Mouse (Mus musculus) embryo, embryonic 10 days (tissue): ENCODE measurements at regions not wholly inside any gene's neighbourhood (a gene's known extent, or its start where the extent isn't known, plus 50 kb on each side); places are given as distances from the start of the nearest gene placed in this dataset.
A peak's percentile ranks its signal among the peaks of the same experiment; 100 is the strongest.

Experiments
- DNase-seq: peaks from one replicate; pipeline ENCODE4 v3.0.0-alpha.2; 2015; ENCODE audit warnings: low spot score

DNA sequence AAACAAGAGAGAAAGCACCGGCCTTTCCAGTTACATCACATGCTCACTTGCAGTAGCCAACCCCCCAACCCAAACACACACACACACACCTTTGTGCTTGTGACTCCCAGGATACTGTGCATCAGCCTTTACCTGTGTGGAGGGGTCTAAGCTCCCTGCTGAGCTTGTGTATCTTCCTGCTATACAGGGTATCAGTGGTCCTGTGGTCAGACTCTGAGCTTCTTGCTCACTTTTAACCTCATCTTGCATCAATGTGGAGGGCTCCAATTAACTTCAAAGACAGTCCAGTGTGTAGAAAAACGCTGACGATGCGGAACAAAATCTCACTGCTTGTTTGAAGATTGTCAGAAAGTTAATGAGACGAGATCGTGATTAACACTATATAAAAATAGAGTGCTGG is 71.4 kb upstream of the Gypa start:
- no peak for DNase-seq

GRCm38 (mm10) chr8:80416121-80416520 is 77.5 kb upstream of the Gypa start:
- DNase-seq = no peak

GRCm38 (mm10) chr8:80399594-80400207 is 93.9 kb upstream of the Gypa start:
- no peak for DNase-seq

- peak; percentile 7 for DNase-seq
Observed at GRCm38 (mm10) chr8:80395010-80395409, 98.6 kb upstream of the Gypa start.

DNA sequence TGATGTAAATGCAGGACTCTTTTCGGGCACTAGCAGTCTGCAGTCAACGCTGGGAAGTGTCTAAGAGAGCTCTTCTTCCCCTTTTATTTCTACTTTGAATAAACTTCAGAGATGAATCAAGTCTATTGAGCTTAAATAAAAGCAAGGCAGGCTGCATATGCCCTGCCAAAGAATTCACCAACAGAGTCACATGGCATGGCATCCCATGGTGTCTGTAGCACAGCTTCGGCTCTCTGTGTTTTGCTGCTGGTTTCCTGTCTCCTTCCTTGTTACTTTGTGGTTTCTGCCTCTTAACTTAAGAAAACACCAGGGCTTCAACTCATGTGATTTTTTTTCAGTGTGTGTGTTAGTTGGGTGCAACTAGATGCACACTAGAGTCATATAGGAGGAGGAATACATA is 100.5 kb upstream of the Gypa start:
- no peak for DNase-seq

DNA sequence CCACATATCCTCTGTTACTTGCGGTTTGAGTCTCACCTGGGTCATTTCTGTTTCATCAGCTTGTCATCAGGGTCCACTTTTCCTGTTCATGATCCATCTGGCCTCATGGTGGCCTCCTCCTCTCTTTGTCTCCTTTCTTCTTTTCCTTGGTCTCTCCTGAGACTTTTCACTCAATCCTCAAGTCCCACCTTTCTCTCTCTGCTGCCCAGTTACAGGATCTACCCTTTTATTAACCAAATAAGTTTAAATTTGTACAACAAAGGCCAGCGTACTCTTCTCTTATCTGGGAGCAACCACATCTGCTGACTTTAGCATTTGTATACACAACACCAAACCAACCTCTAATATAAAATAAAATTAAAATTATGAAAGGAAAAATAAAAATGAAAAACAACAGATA is 124.4 kb upstream of the Gypa start:
- DNase-seq = no peak

DNA sequence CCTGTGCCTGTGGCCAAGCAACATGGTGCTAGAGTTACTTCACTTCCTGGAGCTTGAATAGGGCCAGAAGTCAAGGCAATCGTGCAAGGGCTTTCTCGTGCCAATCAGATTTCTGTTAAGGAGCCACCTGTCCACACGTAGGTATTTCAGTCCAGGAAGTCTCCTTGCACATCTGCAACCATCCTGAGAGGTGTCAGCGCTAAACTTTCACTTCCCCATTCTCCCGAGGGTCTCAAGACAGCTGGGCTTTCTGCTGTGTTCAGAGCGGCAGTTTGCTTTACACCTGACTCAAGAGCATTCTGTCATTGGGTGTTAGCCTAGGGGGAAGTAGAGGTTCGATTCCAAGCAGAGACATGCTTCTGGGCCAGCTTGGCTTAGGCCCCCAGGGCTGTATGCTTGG is 129.5 kb upstream of the Gypa start:
- DNase-seq = no peak

DNA sequence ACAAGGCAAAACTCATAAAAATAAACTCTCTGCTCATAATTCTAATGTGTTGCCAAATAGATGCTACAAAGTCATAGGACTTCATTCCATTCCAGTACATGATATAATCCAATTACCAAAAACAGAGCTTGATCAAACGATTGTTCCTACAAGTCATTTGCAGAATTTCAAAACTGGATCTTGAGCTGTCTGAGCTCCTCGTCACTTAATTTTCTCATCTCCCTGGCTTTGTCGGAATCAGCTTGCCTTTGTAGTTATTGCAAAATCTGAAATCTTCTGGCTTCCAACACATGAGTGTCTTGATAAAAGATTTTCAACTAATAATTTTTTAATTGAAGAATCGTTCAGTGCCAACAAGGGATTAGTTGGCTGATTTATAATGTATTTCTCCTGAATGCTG is 150.3 kb upstream of the Gypa start:
- DNase-seq = no peak

GRCm38 (mm10) chr8:80337872-80338271 is 155.7 kb upstream of the Gypa start:
- DNase-seq = no peak

- peak; percentile 51 for DNase-seq
Observed at GRCm38 (mm10) chr8:80328676-80329075, 164.9 kb upstream of the Gypa start.

DNA sequence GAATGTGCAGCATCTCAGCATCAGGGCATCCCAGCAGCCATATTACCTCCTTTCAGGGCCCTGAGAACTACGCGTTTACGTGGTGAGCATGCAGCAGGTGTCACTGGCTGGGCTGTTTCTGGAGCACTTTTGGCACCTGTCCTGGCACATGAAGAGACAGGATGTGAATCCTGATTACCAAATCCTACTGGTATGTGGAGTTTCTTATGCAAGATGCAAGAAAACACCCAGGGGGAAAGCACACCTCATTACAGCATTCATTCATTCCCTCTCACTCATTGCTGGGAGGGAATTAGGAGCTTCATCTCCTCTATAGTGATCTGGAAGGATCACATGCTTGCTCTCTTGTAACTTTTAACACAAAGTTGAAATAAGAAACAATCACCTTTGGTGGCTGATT is 167.7 kb upstream of the Gypa start:
- DNase-seq = no peak

- no peak for DNase-seq
Observed at GRCm38 (mm10) chr8:80325132-80325531, 168.4 kb upstream of the Gypa start.

GRCm38 (mm10) chr8:80318231-80318870 is 175.2 kb upstream of the Gypa start:
- peak; percentile 65 for DNase-seq

DNA sequence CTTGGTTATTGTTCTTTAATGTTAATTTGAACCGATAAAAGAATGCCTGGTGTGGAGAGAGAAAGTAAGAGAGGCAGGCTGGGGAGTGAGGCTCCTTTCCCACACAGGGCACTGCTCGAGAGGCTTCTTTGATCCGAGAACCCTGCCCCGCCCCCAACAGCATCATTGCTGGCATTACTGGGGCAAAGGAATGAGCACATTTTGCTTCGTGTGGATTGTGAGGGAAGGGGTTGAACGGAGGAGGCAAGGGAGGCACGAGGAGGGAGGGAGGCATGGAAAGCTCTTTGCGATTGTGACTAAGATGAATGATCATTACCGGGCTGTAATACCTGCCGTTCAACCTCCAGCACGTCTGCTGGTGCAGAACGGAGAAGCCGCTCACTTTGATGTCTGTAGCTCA is 178.2 kb upstream of the Gypa start:
- DNase-seq = peak; percentile 72

DNA sequence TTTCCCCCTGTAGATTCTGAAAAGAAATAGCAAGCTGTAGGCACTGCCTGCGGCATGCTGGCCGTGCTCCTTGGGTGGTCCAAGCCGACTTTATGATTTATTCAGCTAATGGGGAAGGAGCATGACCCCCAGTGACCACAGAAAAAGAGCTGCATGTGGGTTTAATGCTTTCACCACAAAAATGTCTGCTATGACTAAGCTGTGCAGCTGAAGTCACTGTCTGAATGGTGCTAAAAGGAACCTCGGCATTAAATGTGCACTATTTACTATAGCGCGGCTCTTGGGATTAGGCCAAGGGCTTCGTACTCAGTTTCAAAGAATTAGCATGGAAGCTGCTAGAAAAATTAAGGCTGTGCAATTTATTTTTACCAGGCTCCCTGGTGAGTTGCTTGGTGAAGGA is 178.8 kb upstream of the Gypa start:
- peak; percentile 86 for DNase-seq

- peak; percentile 47 for DNase-seq
Observed at GRCm38 (mm10) chr8:80313883-80314635, 179.5 kb upstream of the Gypa start.

DNA sequence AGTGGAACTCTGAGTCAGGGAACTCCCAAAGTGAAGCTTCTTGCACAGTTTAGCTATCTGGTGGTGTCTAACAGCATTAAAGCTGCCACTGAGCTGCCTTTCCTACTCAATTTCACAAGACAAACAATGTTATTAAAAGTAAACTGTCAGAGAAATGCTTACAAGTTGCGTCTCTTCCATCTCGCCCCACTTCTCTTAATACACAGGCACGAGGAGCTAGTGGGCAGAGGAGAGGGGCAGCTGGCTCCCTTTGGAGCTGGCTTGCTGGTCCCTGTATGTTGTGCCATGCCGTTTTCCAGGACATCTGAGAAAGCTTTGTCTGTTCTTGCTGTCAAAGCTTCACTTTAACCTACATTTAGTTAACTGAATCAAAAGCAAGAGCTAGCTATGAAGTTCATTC is 185.8 kb upstream of the Gypa start:
- DNase-seq = no peak

GRCm38 (mm10) chr8:80298596-80298995 is 195.0 kb upstream of the Gypa start:
- no peak for DNase-seq

GRCm38 (mm10) chr8:80290311-80290710 is 203.3 kb upstream of the Gypa start:
- DNase-seq = no peak

DNA sequence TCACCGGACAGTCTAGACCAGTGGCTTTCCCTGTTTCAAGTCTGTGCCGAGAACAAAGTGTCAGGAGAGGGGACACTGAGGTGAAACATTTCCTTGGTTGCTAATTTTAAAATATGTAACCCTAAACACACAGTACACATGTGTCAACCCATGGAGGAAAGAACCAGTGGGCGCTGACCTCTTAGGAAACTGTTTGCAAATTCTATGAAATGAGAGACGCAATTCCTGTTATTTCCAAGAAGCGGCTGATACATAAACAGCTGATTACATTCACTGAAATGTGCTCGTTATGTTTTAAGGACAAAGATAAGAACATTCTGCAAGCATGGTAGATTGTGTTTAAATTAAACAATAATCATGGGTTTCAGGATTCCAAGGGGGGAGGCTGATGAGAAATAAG is 204.3 kb upstream of the Gypa start:
- no peak for DNase-seq

GRCm38 (mm10) chr8:80268910-80269460 is 211.2 kb upstream of the Hhip start:
- no peak for DNase-seq

DNA sequence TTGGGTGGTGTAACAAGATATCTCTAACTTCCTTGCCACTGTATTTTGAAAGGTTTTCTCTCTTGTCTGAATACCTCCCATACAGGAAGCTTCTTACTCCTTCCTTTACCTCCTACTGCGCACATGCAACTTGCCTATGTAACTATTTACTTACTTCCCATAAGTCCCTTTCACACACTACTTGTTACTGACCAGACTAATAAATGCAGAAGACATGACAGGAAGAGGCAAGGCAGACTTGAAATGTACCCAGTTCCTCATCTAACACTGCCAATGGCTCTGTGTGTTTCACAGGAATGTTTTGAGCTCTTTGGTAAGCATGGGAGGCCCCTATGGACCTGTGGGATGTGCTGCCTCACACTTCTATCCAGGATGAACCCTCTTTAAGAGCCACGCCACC is 207.1 kb upstream of the Hhip start:
- no peak for DNase-seq

DNA sequence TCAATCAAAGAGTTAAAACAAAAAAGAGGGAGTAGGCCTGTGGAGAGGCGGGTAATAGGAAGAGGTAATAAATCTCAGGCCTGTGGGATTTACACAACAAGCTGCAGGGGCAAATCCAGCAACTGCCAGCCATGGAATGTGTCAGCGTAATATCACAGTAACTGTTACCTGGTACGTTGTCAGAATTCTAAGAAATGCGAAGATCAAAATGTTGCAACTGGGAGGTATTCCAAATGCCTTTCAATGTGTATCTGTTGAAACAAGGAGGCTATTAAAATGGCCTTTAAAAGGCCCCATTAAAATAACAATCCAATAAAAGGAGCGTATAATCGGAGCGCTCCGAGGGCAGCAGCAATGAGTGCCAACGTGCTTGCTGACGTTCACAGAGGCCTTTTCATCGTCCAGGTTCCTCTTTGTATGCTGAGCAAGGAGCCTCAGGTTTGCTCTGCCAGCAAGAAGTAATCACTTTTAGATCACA is 205.7 kb upstream of the Hhip start:
- DNase-seq = no peak
